ENCODE assay signal across 10 mouse cellular contexts in the genomic region with DNA sequence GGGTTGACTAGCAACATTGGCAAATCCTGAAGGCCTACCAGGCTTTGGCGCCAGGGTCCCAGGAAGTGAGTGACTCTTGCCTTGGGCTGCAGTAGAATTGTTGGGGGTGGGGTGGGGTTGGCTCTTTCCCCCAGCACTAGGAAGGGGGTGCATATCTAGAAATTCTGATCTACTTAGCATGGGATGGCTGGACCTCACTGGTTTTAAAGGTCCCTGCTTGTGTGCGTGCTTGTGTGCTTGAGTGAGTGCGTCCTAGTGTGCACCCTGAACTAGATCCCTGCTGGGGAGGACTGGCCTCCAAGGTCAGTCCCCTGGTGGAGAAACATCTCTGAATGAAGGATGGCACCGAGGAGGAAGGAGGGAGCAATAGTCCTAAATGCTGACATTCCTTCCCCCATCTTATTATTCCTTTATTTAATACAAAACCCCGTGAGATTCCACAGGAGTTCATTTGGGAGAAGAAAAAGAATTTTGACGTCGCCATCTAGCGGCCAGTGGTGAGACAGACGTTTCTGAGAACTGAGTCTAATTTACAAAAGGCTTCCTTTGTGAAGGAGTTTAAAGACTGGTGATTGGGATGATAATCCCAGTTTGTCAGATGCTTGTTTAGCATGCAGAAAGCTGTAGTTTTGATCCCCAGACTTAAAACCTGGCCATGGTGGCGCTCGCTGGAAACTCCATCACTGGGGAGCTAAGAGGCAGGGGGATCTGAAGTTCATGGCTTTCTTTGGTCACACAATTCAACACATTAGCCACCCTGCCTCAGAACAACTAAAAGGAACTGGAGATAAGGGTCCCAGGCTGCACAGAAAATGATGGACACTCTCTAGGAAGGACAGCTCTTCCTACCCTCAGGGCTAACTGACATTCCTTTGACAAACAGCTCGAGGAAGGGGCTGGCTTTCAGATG. TPM values are rescaled to one million over a fixed set of nuclear protein-coding genes. Genes with fewer than 3 reads are reported as not detected.
DNase-seq lines count a peak whose midpoint lies in the region; ATAC-seq and TF ChIP-seq lines count a peak whose summit lies in the region.
"Not testable (repeated sequence)": the region's sequence is repeated elsewhere in the genome, so short reads cannot be mapped to it uniquely, and the experiment has no call there.
"Had no signal": no experiment of that assay in that cellular context is flagged by ENCODE, and none has a peak within 500 bp of the region (broad histone marks: within the 10 kb centered on the region; RNA-seq: fewer than 3 reads in every experiment).

No protein-coding gene starts in this region.

- H3K27ac ChIP-seq in forebrain, embryonic 14.5 days (ENCODE audit: low read depth, low read length); liver, embryonic 12.5 days; midbrain, embryonic 13.5 days: not testable (repeated sequence)

- ATAC-seq in forebrain, embryonic 14.5 days, result peak; percentile 77
- ATAC-seq in liver, embryonic 12.5 days, result peak; percentile 63
- ATAC-seq in midbrain, embryonic 13.5 days, result peak; percentile 91

- peak; percentile 36 for DNase-seq in cerebellum, adult 9-11 months
- DNase-seq in forebrain, embryonic 14.5 days (ENCODE audit: low spot score), result peak; percentile 1
- DNase-seq in heart, postnatal 25 days (ENCODE audit: low spot score), result peak; percentile 10
- DNase-seq in kidney, adult 9 months, result peak; percentile 26
- DNase-seq in splenic B cell, adult 2 months (ENCODE audit: low read depth, low spot score), result peak; percentile 0

- peak; percentile 19; the same call in 1 of the 2 replicates for TF ChIP-seq CTCF in E14TG2a.4 (conservative IDR thresholded peaks at IDR 0.05; ENCODE audit: low read length)

- not testable (repeated sequence) for H3K4me1 ChIP-seq in E14TG2a.4 (replicated peaks; ENCODE audit: low read depth, low read length); forebrain, embryonic 14.5 days (ENCODE audit: control insufficient read depth, insufficient read depth, low read length); liver, embryonic 12.5 days; midbrain, embryonic 13.5 days (replicated peaks)

- H3K36me3 ChIP-seq in E14TG2a.4 (ENCODE audit: insufficient read depth, low read length); forebrain, embryonic 14.5 days (ENCODE audit: control insufficient read depth, insufficient read depth, low read length); liver, embryonic 12.5 days; midbrain, embryonic 13.5 days; splenic B cell, adult 2 months (ENCODE audit: control insufficient read depth, insufficient read depth, low read length, poor library complexity, severe bottlenecking): not testable (repeated sequence)

- H3K4me3 ChIP-seq in E14TG2a.4 (replicated peaks; ENCODE audit: low read length); forebrain, embryonic 14.5 days (ENCODE audit: low read depth, low read length); liver, embryonic 12.5 days; midbrain, embryonic 13.5 days (replicated peaks): not testable (repeated sequence)

- WGBS in forebrain, embryonic 14.5 days, result 35% methylated on average over 3 of the region's 12 CpGs
- 18% methylated on average over 10 of the region's 12 CpGs for WGBS in liver, embryonic 12.5 days (ENCODE audit: insufficient replicate concordance)
- WGBS in midbrain, embryonic 13.5 days, result 25% methylated on average over 9 of the region's 12 CpGs

- intact Hi-C loops in heart, postnatal 25 days (cut with DNase I), result not testable (repeated sequence)

- not testable (repeated sequence) for H3K9me3 ChIP-seq in E14TG2a.4 (ENCODE audit: low read length); forebrain, embryonic 14.5 days (replicated peaks; ENCODE audit: control insufficient read depth, low read length); liver, embryonic 12.5 days (replicated peaks); midbrain, embryonic 13.5 days

- not testable (repeated sequence) for H3K27me3 ChIP-seq in E14TG2a.4 (ENCODE audit: insufficient read depth, low read length); forebrain, embryonic 14.5 days (replicated peaks; ENCODE audit: control insufficient read depth, insufficient read depth, low read length); liver, embryonic 12.5 days (replicated peaks); midbrain, embryonic 13.5 days; splenic B cell, adult 2 months (ENCODE audit: control insufficient read depth, insufficient read depth, low read length, poor library complexity, severe bottlenecking)

- not testable (repeated sequence) for H3K9ac ChIP-seq in forebrain, embryonic 14.5 days (ENCODE audit: low read length); liver, embryonic 12.5 days; midbrain, embryonic 13.5 days (replicated peaks)

- H3K4me2 ChIP-seq in forebrain, embryonic 14.5 days (ENCODE audit: low read length); midbrain, embryonic 13.5 days (replicated peaks): not testable (repeated sequence)
- peak overlapping the region; percentile 1; the same call in 1 of the 2 replicates for H3K4me2 ChIP-seq in liver, embryonic 12.5 days

RNA-seq across cellular contexts. Expression of gene Gm21119, which starts 26.2 kb away (rescaled TPM):
- polyA plus RNA-seq in forebrain, embryonic 14.5 days (2014; fragmentation: Nextera tagmentation; extraction: Ambion mirVana), result 0.11 TPM in 1 of 2 replicates, not detected in the other
- under 1 TPM; 0.17 to 0.44 TPM for total RNA-seq in heart, postnatal 25 days (2021)
- not detected in 2 replicates for polyA plus RNA-seq in liver, embryonic 12.5 days (2016; fragmentation: Nextera tagmentation; extraction: Ambion mirVana)
- not detected in 2 replicates for polyA plus RNA-seq in midbrain, embryonic 13.5 days (2015; fragmentation: Nextera tagmentation; extraction: Ambion mirVana)
- total RNA-seq: CH12.LX had no signal
- polyA plus RNA-seq: kidney, adult 2 months had no signal
